Mouse (Mus musculus): ENCODE data around the gene Hs3st1.

Hs3st1 gene

DNA sequence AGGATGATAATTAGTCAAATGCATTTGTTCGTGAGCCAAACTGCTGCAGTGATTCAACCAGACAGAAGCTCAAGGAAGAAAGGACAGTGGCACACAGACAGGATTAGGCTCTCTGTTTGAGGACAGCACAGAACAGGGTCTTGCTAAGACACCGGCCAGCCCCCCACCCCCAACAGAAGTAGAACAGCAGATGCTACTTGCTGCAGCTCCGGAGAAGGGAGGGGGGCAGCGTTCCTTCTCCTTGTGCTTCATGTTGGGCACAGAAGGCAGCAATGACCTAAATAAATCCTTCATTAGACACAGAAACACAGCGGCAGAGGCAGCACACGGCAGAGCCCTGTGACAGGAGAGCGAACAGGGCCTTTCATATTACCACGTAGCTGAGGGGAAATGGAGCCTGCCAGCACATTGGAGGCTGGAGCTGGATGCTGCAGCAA, 130.2 kb downstream of the Hs3st1 start:
- TF ChIP-seq GATA4 (IDR thresholded peaks at IDR 0.05; ENCODE audit: insufficient replicate concordance, low read length) = no peak

DNA sequence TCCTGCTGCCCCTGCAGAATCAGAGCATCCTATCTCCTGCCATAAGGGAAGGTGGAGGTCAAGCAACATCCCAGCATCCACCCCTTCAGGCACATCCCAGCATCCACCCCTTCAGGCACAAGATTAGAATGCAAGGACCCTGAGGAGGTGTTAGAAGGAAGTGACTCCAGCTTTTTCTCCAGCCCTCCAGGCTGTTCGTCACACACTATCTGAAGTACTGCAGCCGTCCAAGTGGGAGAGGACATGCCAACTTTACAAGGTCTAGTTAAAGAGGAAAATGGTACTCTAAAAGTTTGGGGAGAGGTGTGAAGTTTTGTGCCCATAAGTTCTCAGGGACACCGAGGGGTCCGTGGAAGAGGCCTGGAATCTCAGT, 131.1 kb downstream of the Hs3st1 start:
- TF ChIP-seq GATA4 (IDR thresholded peaks at IDR 0.05; ENCODE audit: insufficient replicate concordance, low read length) = no peak

DNA sequence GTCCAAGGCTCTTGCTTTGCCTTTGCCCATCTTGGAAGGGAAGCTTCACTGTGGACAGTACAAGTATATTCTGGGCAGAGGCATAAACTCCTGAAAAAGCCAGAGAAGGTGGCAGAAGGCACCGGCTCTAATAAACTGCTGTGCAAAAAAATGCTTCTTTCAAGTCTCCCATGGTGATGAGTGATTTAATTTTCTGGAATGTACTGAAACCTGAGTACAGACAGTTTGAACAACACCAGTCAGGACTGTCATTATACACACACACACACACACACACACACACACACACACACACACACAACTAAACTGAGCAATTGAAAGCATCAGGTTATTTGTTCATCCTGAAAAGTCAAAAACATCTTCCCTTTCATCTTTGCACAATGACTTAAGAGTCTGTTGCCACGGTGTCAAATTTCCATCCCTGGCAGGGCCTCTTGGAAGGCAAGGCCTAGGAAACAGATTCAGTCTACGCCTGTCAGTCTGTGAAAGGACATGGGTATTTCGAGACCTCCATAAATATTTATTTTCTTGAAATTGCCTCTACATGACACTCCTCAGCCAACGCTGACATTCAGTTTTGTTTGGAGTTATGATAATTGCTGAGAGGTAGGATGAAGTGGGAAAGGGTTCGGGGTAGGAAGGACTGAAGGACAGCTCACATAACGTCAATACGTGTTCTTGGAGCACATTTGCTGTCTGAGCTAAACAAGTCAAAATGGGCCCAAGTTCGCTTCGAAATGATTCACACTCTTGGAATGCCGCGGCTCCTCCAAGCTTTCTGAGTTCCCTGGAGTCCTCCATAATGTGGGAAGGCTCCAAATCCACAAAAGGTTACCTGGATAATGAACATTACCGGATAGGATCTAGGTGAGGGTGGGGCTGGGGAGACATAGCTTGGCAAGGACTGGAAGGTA, 131.7 kb downstream of the Hs3st1 start:
- TF ChIP-seq GATA4 (IDR thresholded peaks at IDR 0.05; ENCODE audit: insufficient replicate concordance, low read length) = no peak

DNA sequence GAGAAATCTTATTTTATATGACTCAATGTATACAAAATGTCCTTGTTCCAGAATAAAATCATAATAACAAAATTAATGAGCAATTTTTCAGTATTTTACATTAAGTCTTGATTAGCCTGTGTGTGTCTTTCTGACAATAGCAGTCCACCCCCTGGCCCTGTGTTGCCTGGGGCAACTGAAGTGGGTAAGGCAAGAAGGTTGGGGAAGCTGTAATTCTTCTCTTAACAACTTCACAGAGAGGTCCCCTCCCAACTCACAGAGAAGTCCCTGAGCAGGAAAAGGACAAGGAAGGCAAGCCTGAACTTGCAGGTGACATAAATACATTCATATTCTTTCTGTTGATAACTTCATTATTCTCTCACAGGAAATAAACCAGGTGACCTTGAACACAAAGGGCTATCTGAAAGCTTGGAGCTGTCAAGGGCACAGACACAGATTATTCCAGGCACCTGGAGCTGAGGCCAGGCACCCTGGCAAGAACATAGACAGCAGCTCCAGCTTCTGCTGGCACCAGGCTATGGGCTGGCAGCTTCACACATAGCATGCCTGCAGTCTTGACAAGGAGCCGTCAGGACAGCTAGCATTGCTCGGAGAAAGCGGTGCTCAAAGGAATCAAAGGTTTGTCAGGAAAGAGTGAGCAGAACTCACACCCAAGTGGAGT, 134.9 kb downstream of the Hs3st1 start:
- no peak for TF ChIP-seq GATA4 (IDR thresholded peaks at IDR 0.05; ENCODE audit: insufficient replicate concordance, low read length)

DNA sequence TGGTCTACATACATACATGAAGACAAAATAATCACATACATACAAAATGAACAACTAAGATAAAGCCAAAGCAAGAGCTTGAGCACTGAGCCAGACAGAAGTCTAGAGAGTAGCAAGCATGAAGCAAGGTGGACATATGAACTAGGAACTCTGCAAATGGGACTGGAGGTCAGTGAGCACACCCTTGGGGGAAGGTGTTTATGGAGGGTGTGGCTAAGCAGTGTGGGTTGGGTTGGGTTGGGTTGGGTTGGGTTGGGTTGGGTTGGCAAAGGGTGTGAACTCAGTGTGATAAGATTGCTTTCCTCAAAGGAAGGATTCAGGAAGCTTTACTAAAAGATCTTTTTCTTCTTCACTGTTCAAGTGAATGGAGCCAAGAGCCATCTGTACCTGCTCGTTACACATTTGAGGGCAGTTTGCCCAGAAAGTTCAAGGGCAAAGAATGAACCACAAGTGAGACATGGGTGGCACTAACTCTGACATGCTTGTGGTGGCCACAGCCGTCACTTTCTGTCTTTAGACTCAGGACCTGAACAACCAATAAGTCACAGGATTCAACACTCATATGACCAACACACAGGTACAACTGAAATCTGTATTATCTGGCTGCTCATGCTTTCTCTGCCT, 137.8 kb downstream of the Hs3st1 start:
- TF ChIP-seq GATA4 (IDR thresholded peaks at IDR 0.05; ENCODE audit: insufficient replicate concordance, low read length) = no peak

DNA sequence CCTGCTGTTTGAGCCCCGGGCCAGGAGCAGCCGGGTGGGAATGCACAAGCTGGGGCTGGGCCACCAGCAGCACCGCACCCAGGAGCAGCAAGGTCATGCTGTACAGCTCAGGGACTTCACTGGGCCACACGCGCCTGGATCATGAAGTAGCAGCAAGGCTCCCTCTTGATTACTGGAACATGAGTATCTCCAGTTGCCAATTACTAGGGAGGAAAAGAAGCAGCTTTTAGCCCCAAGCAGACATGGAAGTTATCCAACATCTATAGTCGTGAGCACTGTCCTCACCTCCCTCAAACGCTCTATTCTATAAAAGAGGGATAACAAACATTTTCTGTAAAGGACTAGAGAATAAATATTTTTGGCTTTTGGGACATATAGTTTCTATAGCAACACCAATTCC, 140.1 kb downstream of the Hs3st1 start:
- TF ChIP-seq GATA4 (IDR thresholded peaks at IDR 0.05; ENCODE audit: insufficient replicate concordance, low read length) = no peak

DNA sequence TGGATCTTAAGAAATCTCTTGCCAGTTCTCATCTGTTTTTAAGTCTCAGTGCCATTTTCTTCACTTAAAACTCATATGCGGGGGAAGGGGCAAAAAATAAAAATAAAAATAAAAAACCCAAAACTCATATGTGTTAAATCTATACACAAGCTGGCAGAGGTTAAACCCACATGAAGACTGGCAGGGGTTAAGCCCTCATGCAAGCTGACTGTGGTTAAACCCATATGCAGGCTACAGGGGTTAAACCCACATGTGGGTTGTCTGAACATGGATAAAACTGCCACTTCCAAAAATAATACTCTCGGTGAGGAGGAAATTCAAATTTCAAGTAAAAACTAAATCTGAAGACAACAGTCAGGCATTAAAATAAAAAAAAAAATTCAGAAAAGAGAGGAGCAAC, 141.7 kb downstream of the Hs3st1 start:
- TF ChIP-seq GATA4 (IDR thresholded peaks at IDR 0.05; ENCODE audit: insufficient replicate concordance, low read length) = no peak

DNA sequence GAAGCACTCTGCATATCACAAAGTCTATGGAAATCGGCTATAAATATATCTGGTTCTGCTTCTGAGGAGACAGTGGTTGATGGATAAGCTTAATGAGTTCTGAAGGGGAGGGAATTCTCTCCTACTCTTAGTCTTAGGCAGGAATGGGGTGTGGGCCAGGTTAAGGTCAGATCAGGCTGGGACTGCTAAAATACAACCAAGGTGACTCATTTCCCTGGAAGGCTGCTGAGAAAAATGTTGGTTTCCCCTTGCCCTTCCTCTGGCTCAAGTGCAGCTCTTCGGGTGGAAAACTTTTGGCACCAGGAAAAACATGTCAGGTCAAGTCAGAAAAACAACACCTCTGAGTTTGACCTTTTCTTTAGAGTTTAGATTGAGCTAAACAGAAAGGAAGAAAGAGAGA, 143.0 kb downstream of the Hs3st1 start:
- no peak for TF ChIP-seq GATA4 (IDR thresholded peaks at IDR 0.05; ENCODE audit: insufficient replicate concordance, low read length)

DNA sequence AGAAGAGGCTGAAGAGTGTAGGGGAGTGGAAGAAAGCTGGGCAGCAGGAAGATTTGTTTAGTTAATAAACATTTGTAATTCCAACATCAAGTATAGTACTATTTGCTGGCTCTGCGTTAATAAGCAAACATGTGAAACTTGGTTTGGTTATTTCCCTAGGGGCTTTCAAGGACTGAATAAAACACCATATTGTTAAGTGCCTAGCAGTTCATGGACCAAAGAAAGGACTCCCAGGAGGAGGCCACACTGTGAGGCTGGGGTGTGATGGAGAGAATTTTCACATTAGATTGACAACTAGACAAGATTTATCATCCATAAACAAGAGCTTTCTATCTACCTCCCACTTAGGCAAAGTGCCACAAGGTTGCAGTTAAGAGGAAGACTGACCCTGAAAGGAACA, 147.0 kb downstream of the Hs3st1 start:
- no peak for TF ChIP-seq GATA4 (IDR thresholded peaks at IDR 0.05; ENCODE audit: insufficient replicate concordance, low read length)

DNA sequence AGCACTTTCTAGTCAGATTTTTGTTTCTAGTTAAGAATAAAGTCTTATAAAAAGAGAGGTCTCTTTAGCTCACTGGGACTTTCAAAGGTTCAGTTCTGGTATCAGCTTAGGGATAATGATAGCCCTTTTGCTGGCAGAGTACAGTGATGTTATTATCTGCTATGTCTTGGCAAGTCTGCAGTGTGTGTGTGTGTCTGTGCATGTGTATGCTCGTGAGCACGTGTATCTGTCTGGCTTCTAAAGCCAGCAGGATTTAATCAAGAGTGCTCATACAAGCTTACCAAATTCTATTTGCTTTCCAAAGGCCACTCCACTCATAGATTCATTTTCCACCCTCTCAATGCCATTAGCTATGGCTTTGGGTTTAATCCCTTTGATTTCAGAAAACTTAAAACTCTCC, 160.5 kb downstream of the Hs3st1 start:
- no peak for TF ChIP-seq GATA4 (IDR thresholded peaks at IDR 0.05; ENCODE audit: insufficient replicate concordance, low read length)
